18 mouse cellular contexts compared by ENCODE assay signal in genomic region chr11:26112206-26112605, GRCm38 (mm10).
DNase-seq lines count a peak whose midpoint lies in the region; ATAC-seq lines count a peak whose summit lies in the region.
"Had no signal": no experiment of that assay in that cellular context is flagged by ENCODE, and none has a peak within 500 bp of the region (broad histone marks: within the 10 kb centered on the region; RNA-seq: fewer than 3 reads in every experiment).

No protein-coding gene starts in this region.

- no peak overlapping the region for H3K4me2 ChIP-seq in hindbrain, embryonic 12.5 days (replicated peaks)
- H3K4me2 ChIP-seq: embryonic facial prominence, embryonic 12.5 days; forebrain, embryonic 12.5 days; heart, embryonic 15.5 days; hindbrain, embryonic 14.5 days; intestine, embryonic 15.5 days had no signal

- no peak overlapping the region for H3K4me3 ChIP-seq in hindbrain, embryonic 12.5 days
- H3K4me3 ChIP-seq: embryonic facial prominence, embryonic 12.5 days; forebrain, embryonic 12.5 days; heart, embryonic 15.5 days; intestine, embryonic 15.5 days had no signal

- no peaks in the 10 kb centered on the region for H3K27me3 ChIP-seq in hindbrain, embryonic 12.5 days
- H3K27me3 ChIP-seq: CH12.LX; embryonic facial prominence, embryonic 12.5 days; forebrain, embryonic 12.5 days; heart, embryonic 15.5 days; intestine, embryonic 15.5 days had no signal

- ATAC-seq in hindbrain, embryonic 12.5 days (ENCODE audit: low FRiP score): no peak
- ATAC-seq: forebrain, embryonic 16.5 days; intestine, embryonic 15.5 days had no signal

- no peak overlapping the region for H3K9ac ChIP-seq in hindbrain, embryonic 12.5 days
- H3K9ac ChIP-seq: embryonic facial prominence, embryonic 12.5 days; forebrain, embryonic 12.5 days; heart, embryonic 15.5 days; hindbrain, embryonic 14.5 days; intestine, embryonic 15.5 days had no signal

- DNase-seq in heart, postnatal 10 days: peak; percentile 29 to 51
- DNase-seq in heart, adult 11 months: no peak
- peak; percentile 5 for DNase-seq in ovary, postnatal 36 days (ENCODE audit: low spot score)
- no peak for DNase-seq in ovary, adult 18-20 months (ENCODE audit: low spot score)
- DNase-seq in adrenal gland, postnatal 36 days: peak; percentile 4 to 23
- DNase-seq: cerebellum, adult 11-12 months; cerebellum, adult 9-10 months; cerebellum, postnatal 25 days; gastrocnemius, postnatal 10 days; kidney, adult 18-20 months had no signal

- no peaks in the 10 kb centered on the region for H3K9me3 ChIP-seq in hindbrain, embryonic 12.5 days (replicated peaks)
- H3K9me3 ChIP-seq: embryonic facial prominence, embryonic 12.5 days; forebrain, embryonic 12.5 days; heart, embryonic 15.5 days; intestine, embryonic 15.5 days had no signal

- no peaks in the 10 kb centered on the region for H3K4me1 ChIP-seq in hindbrain, embryonic 12.5 days
- H3K4me1 ChIP-seq: embryonic facial prominence, embryonic 12.5 days; heart, embryonic 15.5 days; intestine, embryonic 15.5 days had no signal

- H3K27ac ChIP-seq in hindbrain, embryonic 12.5 days: no peak overlapping the region
- H3K27ac ChIP-seq: embryonic facial prominence, embryonic 12.5 days; forebrain, embryonic 12.5 days; heart, embryonic 15.5 days; hindbrain, embryonic 14.5 days; intestine, embryonic 15.5 days had no signal

- intact Hi-C loops in heart, postnatal 10 days (cut with DNase I): no loop called here

- H3K36me3 ChIP-seq in hindbrain, embryonic 12.5 days: no peaks in the 10 kb centered on the region
- H3K36me3 ChIP-seq: embryonic facial prominence, embryonic 12.5 days; forebrain, embryonic 12.5 days; heart, embryonic 15.5 days; intestine, embryonic 15.5 days had no signal

- 90% methylated on average over 3 of the region's 3 CpGs for WGBS in hindbrain, embryonic 12.5 days

Comparison
In these comparisons a context has a peak if more than half of its experiments do, and no peak if none do; other contexts are left out.
1. DNase-seq: peak in heart, postnatal 10 days (2 of 2), ovary, postnatal 36 days (single experiment) and adrenal gland, postnatal 36 days (2 of 2); none in heart, adult 11 months (single experiment) and ovary, adult 18-20 months (single experiment).